Mouse (Mus musculus): ENCODE results near the gene Fam163a.

- TF ChIP-seq ZNF384 (IDR thresholded peaks at IDR 0.05; ENCODE audit: low read depth, low read length) (no peak), CHD1 (IDR thresholded peaks at IDR 0.05; ENCODE audit: low read depth, low read length) (no peak), HCFC1 (IDR thresholded peaks at IDR 0.05; ENCODE audit: low read depth, low read length) (no peak), KAT2A (IDR thresholded peaks at IDR 0.05; ENCODE audit: insufficient replicate concordance, low read length) (no peak), MAFK (IDR thresholded peaks at IDR 0.05; ENCODE audit: insufficient replicate concordance, low read length) (no peak), NELFE (IDR thresholded peaks at IDR 0.05; ENCODE audit: low read depth, low read length) (no peak), CTCF (conservative IDR thresholded peaks at IDR 0.05 in 1 of 2, IDR thresholded peaks at IDR 0.05 in 1 of 2; ENCODE audit: low read depth in 2 of 2, low read length in 2 of 2) (no peak), ETS1 (conservative IDR thresholded peaks at IDR 0.05; ENCODE audit: low read depth, low read length) (no peak), NRF1 (IDR thresholded peaks at IDR 0.05; ENCODE audit: low read depth, low read length) (no peak), TBP (conservative IDR thresholded peaks at IDR 0.05; ENCODE audit: low read depth, low read length) (no peak), SIN3A (IDR thresholded peaks at IDR 0.05; ENCODE audit: low read length) (no peak)
Measured at GRCm38 (mm10) chr1:156108400-156108799, 96.4 kb downstream of the Fam163a start.

Data from CH12.LX (cell line).